ENCODE assay signal across 9 mouse cellular contexts in genomic region chr8:119020781-119021180, GRCm38 (mm10).
DNase-seq lines count a peak whose midpoint lies in the region; ATAC-seq lines count a peak whose summit lies in the region.
"Had no signal": no experiment of that assay in that cellular context is flagged by ENCODE, and none has a peak within 500 bp of the region (broad histone marks: within the 10 kb centered on the region; RNA-seq: fewer than 3 reads in every experiment).

No protein-coding gene starts in this region.

- H3K4me1 ChIP-seq in forebrain, embryonic 15.5 days, result peaks cover 16% of the 10 kb centered on the region
- no peaks in the 10 kb centered on the region for H3K4me1 ChIP-seq in forebrain, embryonic 10.5 days
- peaks cover 7% of the 10 kb centered on the region for H3K4me1 ChIP-seq in forebrain, embryonic 16.5 days (replicated peaks; ENCODE audit: control insufficient read depth, insufficient read depth, low read length)

- H3K9ac ChIP-seq in forebrain, embryonic 15.5 days (replicated peaks), result no peak overlapping the region
- no peak overlapping the region for H3K9ac ChIP-seq in forebrain, embryonic 16.5 days (replicated peaks; ENCODE audit: low read depth, low read length)

- WGBS in forebrain, embryonic 15.5 days, result 52% methylated on average over 11 of the region's 11 CpGs
- 83% methylated on average over 11 of the region's 11 CpGs for WGBS in forebrain, embryonic 10.5 days
- WGBS in forebrain, embryonic 16.5 days, result 52% methylated on average over 11 of the region's 11 CpGs

- no peaks in the 10 kb centered on the region for H3K36me3 ChIP-seq in forebrain, embryonic 15.5 days
- H3K36me3 ChIP-seq in forebrain, embryonic 10.5 days (replicated peaks), result no peaks in the 10 kb centered on the region
- H3K36me3 ChIP-seq in forebrain, embryonic 16.5 days (ENCODE audit: control insufficient read depth, insufficient read depth), result no peaks in the 10 kb centered on the region

- H3K4me2 ChIP-seq in forebrain, embryonic 15.5 days (replicated peaks), result no peak overlapping the region
- H3K4me2 ChIP-seq in forebrain, embryonic 16.5 days (ENCODE audit: low read length), result no peak overlapping the region
- H3K4me2 ChIP-seq: heart, embryonic 11.5 days had no signal

- no peak for DNase-seq in forebrain, embryonic 10.5 days (ENCODE audit: extremely low spot score, low spot score)
- peak; percentile 42 for DNase-seq in Muller cell, postnatal 12 days (ENCODE audit: inconsistent ontology term)
- peak; percentile 44 to 85 for DNase-seq in left cerebral cortex, adult 9 months (ENCODE audit: low spot score in 2 of 2)
- no peak for DNase-seq in adipocyte (ENCODE audit: low spot score)
- DNase-seq in B cell, adult 2 months, result no peak

- H3K27ac ChIP-seq in forebrain, embryonic 15.5 days (replicated peaks), result 0 out of 2 replicates have a peak overlapping the region, but pooled peaks have one; percentile 28
- no peak overlapping the region for H3K27ac ChIP-seq in forebrain, embryonic 10.5 days
- no peak overlapping the region for H3K27ac ChIP-seq in forebrain, embryonic 16.5 days (ENCODE audit: low read length)

- no peaks in the 10 kb centered on the region for H3K9me3 ChIP-seq in forebrain, embryonic 15.5 days
- no peaks in the 10 kb centered on the region for H3K9me3 ChIP-seq in forebrain, embryonic 10.5 days
- H3K9me3 ChIP-seq in forebrain, embryonic 16.5 days (ENCODE audit: control insufficient read depth, low read length), result no peaks in the 10 kb centered on the region

- H3K4me3 ChIP-seq in forebrain, embryonic 15.5 days, result no peak overlapping the region
- no peak overlapping the region for H3K4me3 ChIP-seq in forebrain, embryonic 10.5 days
- no peak overlapping the region for H3K4me3 ChIP-seq in forebrain, embryonic 16.5 days (replicated peaks; ENCODE audit: low read length)

- H3K27me3 ChIP-seq in forebrain, embryonic 15.5 days, result no peaks in the 10 kb centered on the region
- no peaks in the 10 kb centered on the region for H3K27me3 ChIP-seq in forebrain, embryonic 10.5 days (ENCODE audit: poor library complexity, severe bottlenecking)
- no peaks in the 10 kb centered on the region for H3K27me3 ChIP-seq in forebrain, embryonic 16.5 days (replicated peaks; ENCODE audit: control insufficient read depth, insufficient read depth, low read length)

- ATAC-seq in forebrain, embryonic 15.5 days (replicated peaks), result peak; percentile 61
- ATAC-seq in forebrain, embryonic 16.5 days, result peak; percentile 40
- ATAC-seq in megakaryocyte, adult 5-6 weeks (ENCODE audit: poor library complexity, severe bottlenecking), result no peak

Comparison
In these comparisons a context has a peak if more than half of its experiments do, and no peak if none do; other contexts are left out.
1. DNase-seq: peak in Muller cell, postnatal 12 days (single experiment) and left cerebral cortex, adult 9 months (2 of 2); none in forebrain, embryonic 10.5 days (single experiment), adipocyte (single experiment) and B cell, adult 2 months (0 of 2).